Mouse (Mus musculus) heart, adult 2 months (tissue): ENCODE measurements around the gene Gm7980. TPM values are rescaled to one million over a fixed set of nuclear protein-coding genes. Genes with fewer than 3 reads are reported as not detected.
"Not testable (repeated sequence)": the region's sequence is repeated elsewhere in the genome, so short reads cannot be mapped to it uniquely, and the experiment has no call there.

ENCODE experiments used
- DNase-seq, 2 experiments: peaks; one replicate each; pipeline ENCODE4 v3.0.0; 2021
- H3K27ac ChIP-seq: fragments of 200-600 bp; 2 replicates; pipeline ENCODE4 v1.8.1; 2022
- H3K27me3 ChIP-seq: fragments of 200-500 bp; 2 replicates; pipeline ENCODE4 v1.6.1; 2012; ENCODE audit warnings: mild to moderate bottlenecking, low read length, inconsistent platforms, mixed read lengths; ENCODE audit not compliant: control insufficient read depth, insufficient read depth
- H3K36me3 ChIP-seq: fragments of 200-500 bp; 2 replicates; pipeline ENCODE4 v1.6.1; 2012; ENCODE audit warnings: low read length, inconsistent platforms; ENCODE audit not compliant: control insufficient read depth, insufficient read depth
- H3K4me1 ChIP-seq: fragments of 200-500 bp; 2 replicates; pipeline ENCODE4 v1.6.1; 2011; ENCODE audit warnings: low read length; ENCODE audit not compliant: control insufficient read depth, insufficient read depth
- H3K4me3 ChIP-seq: fragments of 200-600 bp; 2 replicates; pipeline ENCODE4 v1.8.1; 2022
- H3K79me2 ChIP-seq: fragments of 200-500 bp; replicated peaks from 2 replicates; pipeline ENCODE4 v1.6.1; 2012; ENCODE audit warnings: mild to moderate bottlenecking, inconsistent platforms, low read length, moderate library complexity, mixed read lengths; ENCODE audit not compliant: control insufficient read depth, insufficient read depth
- H3K9ac ChIP-seq: fragments of 200-500 bp; 2 replicates; pipeline ENCODE4 v1.6.1; 2012; ENCODE audit warnings: low read depth, mild to moderate bottlenecking, control low read depth, inconsistent platforms, low read length, mixed read lengths
- WGBS: fragments of 180-500 bp; shearing (Covaris S2); methylation state at CpG from one replicate; pipeline ENCODE4 v1.1.7; 2018; 5-methylcytosine and 5-hydroxymethylcytosine counted together
- intact Hi-C: fragments of 180-260 bp; cut with DNase I; formaldehyde crosslinking; loops from one replicate; pipeline ENCODE4 v1.15.1; 2025
- long read RNA-seq: library from polyadenylated mRNA; stranded (forward); transcript quantifications from one replicate; pipeline ENCODE4 v2.0.0, GENCODE M21; 2021
- polyA plus RNA-seq: library from polyadenylated mRNA; depleted of rRNA; stranded (reverse); fragments of >200 nt; gene quantifications from 2 replicates; pipeline ENCODE4 v1.2.3, GENCODE M21; 2012; rRNA removed
- total RNA-seq, 2 experiments: library from RNA; stranded (reverse); gene quantifications; 2 replicates each; pipeline ENCODE4 v1.2.3; 2021

Gene Gm7980
- total RNA-seq (not detected), polyA plus RNA-seq (not detected in 2 replicates)
- long read RNA-seq: 0 reads

GRCm38 (mm10) chr14:41907190-41907589 is at the start of gene Gm7980:
Gene Gm7980, minus strand, starts transcription at chr14:41907290.
- H3K79me2 ChIP-seq, H3K27me3 ChIP-seq, DNase-seq, H3K27ac ChIP-seq, H3K9ac ChIP-seq, H3K4me3 ChIP-seq, intact Hi-C loops, H3K36me3 ChIP-seq, H3K4me1 ChIP-seq: not testable (repeated sequence)
- no CpG with 5 or more reads among the region's 2 CpGs for WGBS

GRCm38 (mm10) chr14:41943695-41944094 is 36.6 kb upstream of the Gm7980 start, which contains the start of gene 1700024B05Rik:
Gene 1700024B05Rik, plus strand, starts transcription at chr14:41943995.
- H3K36me3 ChIP-seq, H3K4me3 ChIP-seq, H3K27ac ChIP-seq, H3K27me3 ChIP-seq, H3K4me1 ChIP-seq, intact Hi-C loops, H3K9ac ChIP-seq, H3K79me2 ChIP-seq, DNase-seq: not testable (repeated sequence)
- WGBS: 54% methylated on average over 2 of the region's 2 CpGs

GRCm38 (mm10) chr14:41924649-41925048 is 17.6 kb upstream of the Gm7980 start, which contains the start of gene 1700049E17Rik1:
Gene 1700049E17Rik1, plus strand, starts transcription at chr14:41924949.
- H3K4me1 ChIP-seq, H3K79me2 ChIP-seq, DNase-seq, intact Hi-C loops, H3K36me3 ChIP-seq, H3K9ac ChIP-seq, H3K27me3 ChIP-seq, H3K27ac ChIP-seq, H3K4me3 ChIP-seq: not testable (repeated sequence)
- no CpG with 5 or more reads among the region's 1 CpGs for WGBS

Other genes with a start within 250 kb of the Gm7980 start
- gene Gm8068, start 205.4 kb downstream of the Gm7980 start, total RNA-seq: not detected
- gene Gm8068, start 205.4 kb downstream of the Gm7980 start, polyA plus RNA-seq: not detected in 2 replicates
- gene Gm7929, start 156.7 kb downstream of the Gm7980 start, total RNA-seq: not detected
- gene Gm7929, start 156.7 kb downstream of the Gm7980 start, polyA plus RNA-seq: not detected in 2 replicates
- gene Gm47189, start 134.8 kb downstream of the Gm7980 start, total RNA-seq: not detected
- gene Gm47189, start 134.8 kb downstream of the Gm7980 start, polyA plus RNA-seq: not detected in 2 replicates
- gene 1700049E17Rik1, start 17.7 kb upstream of the Gm7980 start, total RNA-seq: not detected
- gene 1700049E17Rik1, start 17.7 kb upstream of the Gm7980 start, polyA plus RNA-seq: not detected in 2 replicates
- not detected for gene 1700024B05Rik, start 36.7 kb upstream of the Gm7980 start, total RNA-seq
- not detected in 2 replicates for gene 1700024B05Rik, start 36.7 kb upstream of the Gm7980 start, polyA plus RNA-seq
- gene Gm6401, start 60.6 kb upstream of the Gm7980 start, total RNA-seq: not detected
- not detected in 2 replicates for gene Gm6401, start 60.6 kb upstream of the Gm7980 start, polyA plus RNA-seq
- gene Gm3543, start 76.0 kb upstream of the Gm7980 start, total RNA-seq: not detected
- not detected in 2 replicates for gene Gm3543, start 76.0 kb upstream of the Gm7980 start, polyA plus RNA-seq
- not detected for gene Gm7951, start 210.1 kb upstream of the Gm7980 start, total RNA-seq
- gene Gm7951, start 210.1 kb upstream of the Gm7980 start, polyA plus RNA-seq: not detected in 2 replicates